Mouse (Mus musculus): ENCODE measurements at regions not wholly inside any gene's neighbourhood (a gene's known extent, or its start where the extent isn't known, plus 50 kb on each side); places are given as distances from the start of the nearest gene placed in this dataset.

GRCm38 (mm10) chr19:59399849-59400585 is 54.4 kb upstream of the Pdzd8 start:
- no peak overlapping the region for H3K4me3 ChIP-seq (ENCODE audit: control insufficient read depth in 1 of 2, insufficient read depth in 1 of 2, low read depth in 2 of 2, low read length in 2 of 2)
- DNase-seq (ENCODE audit: low read depth, low spot score): no peak
- TF ChIP-seq MYC (IDR thresholded peaks at IDR 0.05; ENCODE audit: low read depth, low read length) (no peak), ELF1 (IDR thresholded peaks at IDR 0.05; ENCODE audit: low read depth, low read length) (no peak), USF2 (IDR thresholded peaks at IDR 0.05; ENCODE audit: borderline replicate concordance in 1 of 2, insufficient read depth in 1 of 2, low read depth in 1 of 2, low read length in 2 of 2) (no peak), CHD2 (IDR thresholded peaks at IDR 0.05; ENCODE audit: low read length) (no peak), POLR2AphosphoS2 (IDR thresholded peaks at IDR 0.05; ENCODE audit: low read length) (no peak)
- H3K9ac ChIP-seq (ENCODE audit: control insufficient read depth, low read depth, low read length, poor library complexity, severe bottlenecking): no peak overlapping the region; the same call in 1 of the 2 replicates
- H3K36me3 ChIP-seq (ENCODE audit: control insufficient read depth in 1 of 2, insufficient read depth in 2 of 2, low read length in 2 of 2): peaks cover 0 to 47% of the 10 kb centered on the region in 2 experiments; a peak in 2 of 4 replicates
- no peaks in the 10 kb centered on the region for H3K27me3 ChIP-seq (ENCODE audit: control insufficient read depth in 1 of 2, insufficient read depth in 2 of 2, low read length in 2 of 2)
- peaks cover 31 to 73% of the 10 kb centered on the region in 2 experiments for H3K4me1 ChIP-seq (ENCODE audit: control insufficient read depth in 1 of 2, insufficient read depth in 2 of 2, low read length in 2 of 2)
- H3K79me2 ChIP-seq (ENCODE audit: control insufficient read depth, insufficient read depth, low read length, poor library complexity): no peaks in the 10 kb centered on the region
- H3K9me3 ChIP-seq (replicated peaks; ENCODE audit: insufficient read depth, low read length): no peaks in the 10 kb centered on the region
- no peak overlapping the region for H3K27ac ChIP-seq (ENCODE audit: control insufficient read depth, low read depth, low read length)

GRCm38 (mm10) chr19:59401304-59401703 is 55.7 kb upstream of the Pdzd8 start:
- peak overlapping the region; percentile 97 for H3K27ac ChIP-seq (ENCODE audit: control insufficient read depth, low read depth, low read length)
- peaks cover 31 to 75% of the 10 kb centered on the region in 2 experiments for H3K4me1 ChIP-seq (ENCODE audit: control insufficient read depth in 1 of 2, insufficient read depth in 2 of 2, low read length in 2 of 2)
- peak overlapping the region; percentile 62 for H3K9ac ChIP-seq (ENCODE audit: control insufficient read depth, low read depth, low read length, poor library complexity, severe bottlenecking)
- TF ChIP-seq RCOR1 (IDR thresholded peaks at IDR 0.05; ENCODE audit: low read depth, low read length): peak; percentile 26; the same call in 1 of the 2 replicates
- TF ChIP-seq MAX (IDR thresholded peaks at IDR 0.05; ENCODE audit: low read length): peak; percentile 64
- TF ChIP-seq GABPA (IDR thresholded peaks at IDR 0.05; ENCODE audit: low read depth, low read length): no peak
- no peak for TF ChIP-seq CHD2 (IDR thresholded peaks at IDR 0.05; ENCODE audit: low read length)
- 0 out of 2 replicates have a peak, but pooled peaks have one; percentile 18 for TF ChIP-seq JUND (IDR thresholded peaks at IDR 0.05; ENCODE audit: low read depth, low read length)
- TF ChIP-seq ELF1 (IDR thresholded peaks at IDR 0.05; ENCODE audit: low read depth, low read length): 0 out of 2 replicates have a peak, but pooled peaks have one; percentile 39
- 0 out of 2 replicates have a peak, but pooled peaks have one; percentile 50 for TF ChIP-seq HCFC1 (IDR thresholded peaks at IDR 0.05; ENCODE audit: low read depth, low read length)
- TF ChIP-seq ZC3H11A (IDR thresholded peaks at IDR 0.05; ENCODE audit: low read depth, low read length): no peak
- 0 out of 2 replicates have a peak, but pooled peaks have one; percentile 40 for TF ChIP-seq ZNF384 (IDR thresholded peaks at IDR 0.05; ENCODE audit: low read depth, low read length)
- TF ChIP-seq TCF12 (IDR thresholded peaks at IDR 0.05; ENCODE audit: low read depth, low read length): 0 out of 2 replicates have a peak, but pooled peaks have one; percentile 16
- 0 out of 2 replicates have a peak, but pooled peaks have one; percentile 9 for TF ChIP-seq MYB (IDR thresholded peaks at IDR 0.05; ENCODE audit: low read depth, low read length)
- no peak for TF ChIP-seq ZKSCAN1 (IDR thresholded peaks at IDR 0.05; ENCODE audit: low read depth, low read length)
- TF ChIP-seq SIN3A (IDR thresholded peaks at IDR 0.05; ENCODE audit: low read length): 0 out of 2 replicates have a peak, but pooled peaks have one; percentile 31
- TF ChIP-seq CHD1 (IDR thresholded peaks at IDR 0.05; ENCODE audit: low read depth, low read length): 0 out of 2 replicates have a peak, but pooled peaks have one; percentile 71
- TF ChIP-seq EP300 (IDR thresholded peaks at IDR 0.05; ENCODE audit: low read depth in 1 of 2, low read length in 2 of 2): peak in 1 of 2 experiments; percentile 52; a peak in 1 of 4 replicates
- TF ChIP-seq USF1 (IDR thresholded peaks at IDR 0.05; ENCODE audit: low read depth, low read length): no peak
- H3K9me3 ChIP-seq (replicated peaks; ENCODE audit: insufficient read depth, low read length): no peaks in the 10 kb centered on the region
- H3K27me3 ChIP-seq (ENCODE audit: control insufficient read depth in 1 of 2, insufficient read depth in 2 of 2, low read length in 2 of 2): no peaks in the 10 kb centered on the region
- peaks cover 6% of the 10 kb centered on the region; the same call in 1 of the 2 replicates for H3K79me2 ChIP-seq (ENCODE audit: control insufficient read depth, insufficient read depth, low read length, poor library complexity)
- H3K36me3 ChIP-seq (ENCODE audit: control insufficient read depth in 1 of 2, insufficient read depth in 2 of 2, low read length in 2 of 2): peaks cover 0 to 49% of the 10 kb centered on the region in 2 experiments; a peak in 2 of 4 replicates
- H3K4me3 ChIP-seq (ENCODE audit: control insufficient read depth in 1 of 2, insufficient read depth in 1 of 2, low read depth in 2 of 2, low read length in 2 of 2): peak overlapping the region; percentile 32 to 34
- peak; percentile 71 for DNase-seq (ENCODE audit: low read depth, low spot score)
